Mouse (Mus musculus) embryonic stem cell, embryonic (primary cell): ENCODE results near the gene Cdk10.

Source experiments
- CTCF ChIA-PET, 4 experiments: fragments of 300-600 bp in 2 of 4; fragments of 350-600 bp in 2 of 4; sonication (Branson Sonifier 250); formaldehyde crosslinking; loops; one replicate each; lab custom pipeline; 2022; ENCODE audit warnings: inconsistent platforms in 2 of 4; lab: Charles Lee
- POLR2A ChIA-PET, 4 experiments: fragments of 300-600 bp in 2 of 4; fragments of 350-600 bp in 2 of 4; sonication (Branson Sonifier 250); formaldehyde crosslinking; loops; one replicate each; lab custom pipeline; 2022; ENCODE audit warnings: antibody characterized with exemption in 4 of 4, inconsistent platforms in 1 of 4; lab: Charles Lee

The Cdk10 gene

DNA sequence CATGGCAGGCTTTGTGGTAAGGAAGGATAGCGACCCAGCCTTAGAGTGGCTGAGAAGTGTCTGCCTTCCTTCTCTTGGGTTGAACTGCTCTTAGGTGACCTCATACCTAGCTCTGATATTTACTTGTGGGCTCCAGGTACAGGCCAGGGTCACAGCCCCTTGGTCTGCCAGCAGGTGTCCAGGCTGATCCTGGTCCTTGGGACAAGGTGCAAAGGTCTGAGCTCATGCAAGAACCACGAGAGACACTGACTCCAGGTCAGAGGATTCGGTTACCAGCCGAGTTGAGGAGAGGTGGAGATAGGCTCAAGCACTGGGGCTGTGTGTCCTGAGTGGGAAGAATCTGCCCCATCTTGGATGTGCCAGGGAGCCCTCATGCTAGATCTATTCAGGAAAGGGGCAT is 19.7 kb downstream of the Cdk10 start:
- ChIA-PET CTCF (no interaction called here), POLR2A (interaction anchor here (0.6 to 6.7 kb wide), 7 partner anchors 8 to 1457 kb away, joined by 3 to 53 read pairs (median 4); partner anchors contain the start of genes Spata2l (in 2 of the 4), Vps9d1 (in 1 of the 4) and Zfp276 (in 1 of the 4))

DNA sequence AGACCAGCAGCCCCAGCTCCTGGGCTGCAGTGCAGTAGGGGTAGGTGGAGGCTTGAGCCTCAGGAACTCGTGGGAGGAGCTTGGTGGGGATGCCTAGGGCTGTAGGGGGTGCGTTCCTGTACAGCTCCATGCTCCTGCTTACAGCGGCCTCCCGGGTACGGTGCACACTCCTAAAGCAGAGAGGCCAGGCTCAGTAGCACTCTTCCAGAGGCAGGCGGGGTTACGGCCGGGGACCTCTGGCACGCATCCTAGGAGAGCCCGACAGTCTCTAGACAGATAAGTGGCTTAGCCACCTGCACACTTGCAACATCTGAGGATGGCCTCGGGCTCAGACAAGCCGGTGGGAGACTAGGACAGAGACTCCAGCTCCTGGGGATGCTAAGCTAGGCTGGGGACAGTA is 20.9 kb downstream of the Cdk10 start:
- ChIA-PET CTCF (interaction anchor here in 3 of 4 experiments (0.6 to 1.9 kb wide), 5 partner anchors 12 to 162 kb away, joined by 3 to 7 read pairs (median 4); partner anchors contain the start of gene Mc1r (in 1 of the 3)), POLR2A (interaction anchor here in 3 of 4 experiments (0.6 to 6.7 kb wide), 19 partner anchors 8 to 203 kb away, joined by 3 to 53 read pairs (median 4); partner anchors contain the start of genes Spata2l (in 3 of the 3), Cdk10 (in 2 of the 3), Chmp1a (in 2 of the 3) and Spata33 (in 2 of the 3))

DNA sequence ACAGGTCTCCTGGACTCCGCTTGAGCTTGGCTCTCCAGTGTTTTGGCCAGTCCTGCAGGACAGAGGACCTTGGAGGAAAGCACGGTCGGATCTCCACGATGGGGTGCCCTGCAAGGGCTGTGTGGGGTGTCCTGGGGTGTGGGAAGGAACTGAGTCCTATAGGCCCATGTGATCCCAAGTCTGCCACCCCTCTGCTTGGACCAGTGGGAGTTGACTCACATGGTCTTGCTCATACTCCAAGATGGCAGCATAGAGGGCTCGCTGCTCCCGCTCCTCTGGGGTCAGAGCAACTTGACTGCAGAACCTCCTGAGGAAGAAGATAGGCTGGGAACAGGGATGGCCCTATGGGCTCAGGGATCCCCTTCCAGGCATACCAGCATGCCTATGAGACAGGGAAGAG is 23.1 kb downstream of the Cdk10 start:
- POLR2A ChIA-PET, result interaction anchor here in 1 of 4 experiments (1.3 to 6.7 kb wide), 5 partner anchors 10 to 36 kb away, joined by 3 to 53 read pairs (median 5); partner anchors contain the start of genes Chmp1a, Spata2l and Spata33
- CTCF ChIA-PET, result interaction anchor here in 2 of 4 experiments (1.1 to 1.3 kb wide), 2 partner anchors 14 to 42 kb away, joined by 3 read pairs; no protein-coding TSS in a partner anchor

DNA sequence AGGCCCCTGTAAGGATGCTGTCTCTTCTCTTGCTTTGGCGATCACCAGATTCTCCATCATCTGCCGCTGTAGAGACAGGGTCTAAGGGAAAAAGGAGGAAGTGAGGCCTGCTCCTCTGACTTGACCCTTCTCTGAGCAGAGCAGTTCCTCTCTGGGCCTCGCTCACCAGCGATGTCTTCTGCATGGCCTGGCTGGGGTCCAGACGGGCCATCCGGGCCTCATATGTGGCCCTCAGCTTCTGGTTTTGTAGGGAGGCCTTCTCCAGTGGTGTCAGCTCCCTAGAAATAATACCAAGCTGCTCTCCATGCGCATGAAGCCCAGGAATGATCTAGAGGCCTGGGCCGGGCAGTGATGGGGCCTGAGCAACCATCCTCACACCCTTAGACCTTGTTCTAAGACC is 24.0 kb downstream of the Cdk10 start:
- ChIA-PET CTCF (interaction anchor here in 2 of 4 experiments (1.1 to 1.3 kb wide), 2 partner anchors 15 to 42 kb away, joined by 3 read pairs; no protein-coding TSS in a partner anchor), POLR2A (interaction anchor here in 1 of 4 experiments (1.1 to 6.7 kb wide), 2 partner anchors 15 to 23 kb away, joined by 4 to 53 read pairs; partner anchors contain the start of gene Spata2l)

DNA sequence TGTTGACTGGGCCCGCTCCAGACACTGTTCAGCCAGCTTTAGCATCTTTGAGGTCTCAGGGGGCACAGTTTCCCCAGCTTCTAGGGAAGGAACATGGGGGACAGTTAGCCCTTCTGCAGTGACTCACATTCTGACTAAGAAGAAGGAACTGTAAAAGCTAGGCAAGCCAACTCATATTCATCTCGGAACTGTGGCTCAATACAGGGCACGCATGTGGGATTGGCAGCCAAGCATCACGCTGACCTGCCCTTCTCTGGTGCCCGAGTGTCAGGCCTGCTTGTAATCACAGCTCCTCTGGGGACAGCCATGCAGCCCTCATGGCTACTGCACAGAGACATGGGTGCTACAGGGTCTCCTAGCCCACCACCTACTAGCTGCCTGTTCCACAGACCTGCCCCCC is 26.3 kb downstream of the Cdk10 start:
- CTCF ChIA-PET, result no interaction called here
- POLR2A ChIA-PET, result interaction anchor here in 2 of 4 experiments (1.2 to 1.5 kb wide), 3 partner anchors 13 to 29 kb away, joined by 3 read pairs; no protein-coding TSS in a partner anchor

DNA sequence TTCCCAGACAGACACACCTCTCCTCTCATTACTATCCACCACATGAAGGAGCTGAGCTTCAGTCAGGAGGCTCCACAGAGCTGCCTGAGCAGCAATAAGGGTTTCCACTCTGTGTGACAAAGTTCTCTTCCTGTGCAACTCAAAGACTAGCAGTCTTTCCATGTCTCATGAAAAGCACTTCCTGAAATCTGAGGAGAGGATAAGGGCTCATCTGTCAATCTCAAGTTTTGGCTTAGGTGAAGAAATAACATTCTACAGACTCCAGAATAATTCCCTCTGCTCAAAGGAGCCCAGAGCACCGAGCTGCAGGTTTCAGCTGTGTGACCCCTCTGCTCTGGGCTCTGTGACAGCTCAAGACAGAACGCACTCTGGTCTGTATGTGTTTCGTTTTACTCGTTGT is 28.3 kb downstream of the Cdk10 start:
- CTCF ChIA-PET, result interaction anchor here in 2 of 4 experiments (0.5 to 0.6 kb wide), 2 partner anchors 70 kb away, joined by 3 to 19 read pairs; no protein-coding TSS in a partner anchor
- POLR2A ChIA-PET, result interaction anchor here in 2 of 4 experiments (0.7 to 5.9 kb wide), 13 partner anchors 8 to 207 kb away, joined by 3 to 46 read pairs (median 5); partner anchors contain the start of genes Spata2l (in 2 of the 2), Cdk10 (in 1 of the 2), Chmp1a (in 1 of the 2) and Spata33 (in 1 of the 2)

DNA sequence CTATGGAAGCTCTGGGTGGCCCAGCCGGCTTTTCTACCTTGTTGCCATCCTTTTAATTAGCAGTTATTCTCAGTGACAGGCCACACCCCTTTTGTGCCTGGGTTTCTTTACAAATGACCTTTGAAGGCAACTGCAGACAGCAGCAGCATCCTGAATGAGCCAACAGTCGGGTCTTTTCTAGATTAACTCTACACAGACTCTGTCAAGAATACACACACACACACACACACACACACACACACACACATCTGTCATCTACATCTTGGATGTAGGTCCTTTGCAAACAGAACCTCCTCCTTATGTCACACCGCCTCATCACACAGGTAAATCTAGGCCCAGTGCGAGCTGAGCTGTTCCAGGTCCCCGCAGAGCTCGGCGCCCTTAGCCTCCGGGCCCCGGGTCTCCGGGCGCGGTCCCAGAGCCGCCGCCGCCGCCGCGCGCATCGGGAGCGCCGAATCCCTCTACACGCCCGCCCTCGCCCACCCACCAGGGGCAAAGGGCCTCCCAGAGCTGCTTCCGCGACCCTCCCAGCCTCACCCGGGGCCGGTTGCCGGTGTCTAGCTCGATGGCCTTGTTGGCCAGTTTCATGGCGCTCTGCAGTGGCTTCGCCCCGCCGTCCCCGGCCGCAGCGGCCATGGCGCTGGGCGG is 28.9 kb downstream of the Cdk10 start:
- POLR2A ChIA-PET, result interaction anchor here (0.6 to 5.9 kb wide), 27 partner anchors 9 to 208 kb away, joined by 3 to 46 read pairs (median 4); partner anchors contain the start of genes Spata2l (in 4 of the 4), Cdk10 (in 1 of the 4), Chmp1a (in 1 of the 4) and Spata33 (in 1 of the 4)
- CTCF ChIA-PET, result interaction anchor here in 3 of 4 experiments (0.5 to 1.4 kb wide), 9 partner anchors 18 to 189 kb away, joined by 3 to 19 read pairs (median 3); partner anchors contain the start of gene Mc1r (in 1 of the 3)

DNA sequence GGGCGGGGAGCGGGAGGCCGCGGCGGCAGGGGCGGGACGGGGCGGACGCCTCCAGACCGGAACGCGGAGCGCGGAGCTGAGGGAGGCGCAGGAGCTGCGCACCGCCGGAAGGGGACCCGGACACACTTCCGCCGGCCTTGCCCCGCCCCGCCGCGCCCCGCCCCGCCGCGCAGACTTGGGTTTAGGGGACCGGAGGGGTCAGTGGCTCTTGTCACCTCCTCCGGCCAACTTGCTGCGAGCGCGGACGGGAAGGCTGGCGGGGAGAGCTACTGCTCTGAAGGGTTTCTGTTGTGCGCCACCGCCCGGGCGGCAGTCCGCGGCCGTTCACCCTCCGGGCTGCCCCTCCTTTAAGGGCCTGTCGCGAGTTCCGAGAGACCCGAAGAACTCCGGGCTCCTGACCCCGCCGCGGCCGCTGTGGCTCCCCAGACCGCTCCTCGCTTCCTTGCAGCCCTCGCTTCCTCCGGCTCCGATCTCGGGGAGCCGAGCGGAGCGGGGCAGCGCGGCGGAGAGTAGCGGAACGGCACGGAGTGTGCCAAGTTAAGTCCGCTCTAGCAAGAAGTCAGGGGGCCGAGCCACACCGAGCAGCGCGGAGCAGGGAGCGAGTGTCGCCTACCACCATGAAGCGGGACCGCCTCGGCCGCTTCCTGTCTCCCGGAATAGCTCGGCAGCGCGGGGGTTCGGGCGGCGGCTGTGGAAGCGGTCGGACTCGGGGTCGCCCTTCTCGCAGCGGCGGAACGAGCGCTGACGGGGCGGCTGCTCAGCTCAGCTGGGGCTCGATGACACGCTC is 29.6 kb downstream of the Cdk10 start, which contains the start of the genes Zfp276 and Vps9d1:
Gene Zfp276, plus strand, starts transcription at position 97 of the 787 bp plus-strand sequence.
Gene Vps9d1, minus strand, starts transcription at position 250 of the 787 bp plus-strand sequence.
- CTCF ChIA-PET, result interaction anchor here (0.5 to 1.5 kb wide), 11 partner anchors 17 to 273 kb away, joined by 3 to 10 read pairs (median 3); partner anchors contain the start of gene Mc1r (in 1 of the 4)
- POLR2A ChIA-PET, result interaction anchor here (0.6 to 5.9 kb wide), 33 partner anchors 8 to 962 kb away, joined by 3 to 46 read pairs (median 4); partner anchors contain the start of genes Spata2l (in 4 of the 4), Chmp1a (in 2 of the 4), Spata33 (in 2 of the 4) and Cdk10 (in 1 of the 4)

DNA sequence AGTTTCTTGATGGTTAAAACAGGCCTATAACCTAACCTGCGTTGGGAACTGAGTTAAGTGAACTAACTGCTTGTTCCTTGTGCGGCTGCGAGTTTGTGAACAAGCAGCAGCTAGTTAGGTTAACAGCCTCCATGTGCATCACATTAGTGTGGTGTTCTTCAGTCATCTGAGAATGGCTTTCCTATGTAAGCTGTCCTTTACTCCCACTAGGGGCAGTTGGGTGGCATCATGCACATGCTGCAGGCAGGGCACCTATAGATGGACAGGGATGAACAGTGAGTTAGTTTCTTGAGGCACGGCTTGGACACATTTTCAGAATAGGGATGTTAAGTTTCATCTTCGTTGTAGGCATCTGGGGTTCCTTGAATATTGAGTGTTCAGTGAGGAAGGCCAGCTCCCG is 30.5 kb downstream of the Cdk10 start:
- CTCF ChIA-PET, result interaction anchor here in 3 of 4 experiments (0.6 to 1.7 kb wide), 5 partner anchors 21 to 1356 kb away, joined by 3 to 5 read pairs (median 5); no protein-coding TSS in a partner anchor
- POLR2A ChIA-PET, result interaction anchor here in 3 of 4 experiments (0.6 to 5.9 kb wide), 24 partner anchors 8 to 962 kb away, joined by 3 to 46 read pairs (median 4); partner anchors contain the start of genes Chmp1a (in 2 of the 3), Spata2l (in 2 of the 3), Spata33 (in 2 of the 3) and Cdk10 (in 1 of the 3)

DNA sequence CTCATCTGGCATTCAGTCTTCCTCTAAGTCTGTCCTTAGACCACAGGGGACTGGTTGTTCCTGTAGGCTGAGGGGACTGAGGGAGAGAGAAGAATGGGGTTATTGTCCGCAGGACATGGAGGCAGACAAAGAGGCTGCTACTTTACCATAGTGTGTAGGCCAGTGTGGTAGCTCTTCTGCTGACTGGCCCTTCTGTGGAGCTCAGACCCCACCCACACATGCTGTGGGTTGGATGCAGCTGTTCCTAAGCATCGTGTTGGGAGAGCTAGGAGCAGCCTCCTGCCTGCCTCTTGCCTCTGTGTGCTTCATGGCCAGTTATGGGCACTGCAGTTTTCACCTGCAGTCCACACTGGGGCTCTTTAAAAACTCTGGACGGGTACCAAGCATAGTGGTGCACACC is 32.5 kb downstream of the Cdk10 start:
- CTCF ChIA-PET, result interaction anchor here in 1 of 4 experiments (0.6 to 0.8 kb wide), 2 partner anchors 33 to 172 kb away, joined by 3 read pairs; no protein-coding TSS in a partner anchor
- POLR2A ChIA-PET, result interaction anchor here in 2 of 4 experiments (0.7 to 5.9 kb wide), 5 partner anchors 8 to 33 kb away, joined by 3 to 44 read pairs (median 3); partner anchors contain the start of genes Cdk10 (in 1 of the 2) and Spata2l (in 1 of the 2)

DNA sequence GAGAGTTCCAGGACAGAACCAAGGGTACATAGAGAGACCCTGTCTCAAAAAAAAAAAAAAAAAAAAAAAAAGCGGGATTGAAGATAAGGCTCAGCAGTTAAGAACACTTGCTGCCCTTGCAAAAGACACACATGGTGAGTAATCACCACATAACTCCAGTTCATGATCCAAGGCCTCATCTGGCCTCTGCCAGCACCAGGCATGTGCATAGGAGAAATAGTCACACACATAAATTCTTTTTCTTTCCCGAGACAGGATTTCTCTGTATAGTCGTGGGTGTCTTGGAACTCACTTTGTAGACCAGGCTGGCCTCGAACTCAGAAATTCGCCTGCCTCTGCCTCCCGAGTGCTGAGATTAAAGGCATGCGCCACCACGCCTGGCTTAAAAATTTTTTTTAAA is 33.0 kb downstream of the Cdk10 start:
- ChIA-PET POLR2A (interaction anchor here in 2 of 4 experiments (0.7 to 5.9 kb wide), 5 partner anchors 8 to 25 kb away, joined by 3 to 44 read pairs (median 4); partner anchors contain the start of gene Spata2l (in 1 of the 2)), CTCF (interaction anchor here in 1 of 4 experiments (0.6 to 0.8 kb wide), 2 partner anchors 32 to 172 kb away, joined by 3 read pairs; no protein-coding TSS in a partner anchor)

DNA sequence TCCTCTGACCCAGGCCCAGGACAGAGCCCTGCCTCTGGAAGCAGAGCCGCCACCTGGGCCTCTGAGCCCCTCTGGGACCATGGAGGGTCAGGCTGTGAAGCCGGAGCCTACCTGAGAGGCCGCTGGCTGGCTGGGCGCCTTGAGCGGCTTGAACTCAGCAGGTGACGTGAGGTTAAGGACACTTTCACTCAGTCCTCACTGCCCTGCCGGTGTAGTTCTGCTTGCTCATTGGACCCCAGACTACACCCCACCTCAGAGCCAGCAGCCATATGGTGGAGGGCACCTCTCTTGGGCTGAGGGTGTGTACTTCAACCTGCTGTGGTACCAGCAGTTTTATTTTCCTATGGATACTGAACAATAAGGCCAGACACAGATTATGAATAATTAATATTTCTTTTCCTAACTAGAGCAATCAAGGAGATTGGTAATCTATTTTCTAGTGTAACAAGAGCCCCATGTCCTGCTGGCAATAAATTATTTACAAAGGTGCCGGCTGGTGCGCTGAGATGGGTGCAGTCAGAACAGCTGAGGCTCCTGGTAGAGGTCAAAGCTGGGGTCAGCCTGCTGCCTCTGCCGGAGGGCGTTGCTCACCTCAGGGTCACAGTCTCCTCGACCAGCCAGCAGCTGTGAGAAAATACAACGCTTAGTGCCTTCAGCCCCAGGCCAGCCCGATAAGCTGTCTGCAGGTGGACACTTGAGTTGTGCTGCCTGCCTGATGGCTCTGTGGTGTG is 43.4 kb downstream of the Cdk10 start:
- CTCF ChIA-PET, result interaction anchor here in 2 of 4 experiments (0.5 to 1.6 kb wide), 2 partner anchors 22 to 47 kb away, joined by 4 to 5 read pairs; no protein-coding TSS in a partner anchor
- POLR2A ChIA-PET, result interaction anchor here in 2 of 4 experiments (1.2 to 3.2 kb wide), 6 partner anchors 7 to 34 kb away, joined by 3 to 11 read pairs (median 4); partner anchors contain the start of genes Vps9d1 (in 2 of the 2), Zfp276 (in 2 of the 2) and Spata2l (in 1 of the 2)

DNA sequence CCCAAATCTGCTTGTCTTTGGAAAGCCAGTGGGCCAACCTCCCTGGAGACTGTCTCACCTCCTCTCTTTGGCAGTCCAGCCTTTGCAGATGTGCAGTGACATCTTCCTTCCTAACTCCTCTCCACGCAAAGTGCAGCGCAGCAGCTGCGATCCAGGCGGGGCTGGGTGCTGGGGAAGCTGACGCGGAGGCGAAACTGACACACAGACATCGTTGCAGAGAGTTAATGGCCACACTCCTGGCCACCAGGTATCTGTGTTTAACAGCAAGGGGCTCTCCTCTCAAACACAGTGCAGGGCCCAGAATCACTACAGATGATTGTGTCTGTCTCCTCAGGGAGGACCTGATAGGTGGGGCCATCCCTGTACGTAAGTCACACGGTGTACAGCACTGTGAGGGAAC is 46.5 kb downstream of the Cdk10 start:
- ChIA-PET POLR2A (interaction anchor here in 3 of 4 experiments (0.7 to 3.1 kb wide), 20 partner anchors 10 to 163 kb away, joined by 3 to 16 read pairs (median 3); partner anchors contain the start of genes Vps9d1 (in 2 of the 3), Zfp276 (in 2 of the 3), Chmp1a (in 1 of the 3) and Cpne7 (in 1 of the 3)), CTCF (interaction anchor here (0.6 to 2.4 kb wide), 10 partner anchors 17 to 164 kb away, joined by 3 to 12 read pairs (median 3); partner anchors contain the start of genes Mc1r (in 1 of the 4), Vps9d1 (in 1 of the 4) and Zfp276 (in 1 of the 4))

DNA sequence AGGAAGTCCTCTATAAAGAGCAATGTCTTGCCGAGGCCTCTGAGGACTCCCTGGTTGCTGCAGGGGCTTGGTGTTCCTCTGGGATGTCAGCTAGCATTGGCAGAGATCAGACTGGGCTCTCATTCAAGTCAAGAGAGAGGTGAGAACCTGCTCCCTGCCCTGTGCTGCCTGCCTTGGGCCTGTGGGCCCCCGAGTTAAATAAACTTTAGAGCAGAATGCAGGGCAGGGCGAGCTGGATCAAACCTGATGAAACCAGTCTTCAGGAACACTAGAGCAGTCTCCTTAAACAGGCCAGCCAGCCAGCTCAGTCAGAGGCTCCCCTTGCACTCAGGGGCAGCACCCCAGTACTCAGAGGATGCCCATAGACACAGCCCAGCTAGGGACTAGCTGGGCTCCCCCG is 47.3 kb downstream of the Cdk10 start:
- ChIA-PET CTCF (interaction anchor here (0.6 to 2.4 kb wide), 9 partner anchors 18 to 165 kb away, joined by 3 to 12 read pairs (median 3); partner anchors contain the start of genes Mc1r (in 1 of the 4), Vps9d1 (in 1 of the 4) and Zfp276 (in 1 of the 4)), POLR2A (interaction anchor here in 3 of 4 experiments (0.9 to 3.1 kb wide), 13 partner anchors 10 to 165 kb away, joined by 3 to 16 read pairs (median 3); partner anchors contain the start of genes Vps9d1 (in 2 of the 3), Zfp276 (in 2 of the 3), Chmp1a (in 1 of the 3) and Cpne7 (in 1 of the 3))

DNA sequence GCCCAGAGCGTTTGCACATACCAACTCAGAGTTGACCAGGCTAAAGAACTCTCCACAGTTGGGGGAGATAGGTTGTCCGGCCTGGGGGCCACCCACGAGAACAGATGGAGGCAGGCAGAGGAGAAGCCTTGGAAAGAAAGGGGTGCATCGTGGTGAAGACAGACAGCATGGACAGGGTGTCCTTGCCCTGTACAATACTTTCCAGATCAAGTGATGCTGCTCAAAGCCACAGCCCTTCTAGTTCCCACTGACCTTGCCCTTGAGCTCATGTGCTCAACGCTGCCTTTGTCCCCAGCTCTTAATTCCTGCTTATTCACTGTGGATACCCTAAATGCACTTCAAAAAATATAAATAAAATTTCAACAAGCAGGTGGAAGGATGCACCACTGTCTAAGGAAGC is 49.8 kb downstream of the Cdk10 start:
- ChIA-PET POLR2A (interaction anchor here in 1 of 4 experiments (1.3 to 2.3 kb wide), 4 partner anchors 20 to 49 kb away, joined by 3 to 6 read pairs (median 4); partner anchors contain the start of gene Vps9d1), CTCF (interaction anchor here in 1 of 4 experiments (1.3 to 1.4 kb wide), 2 partner anchors 16 to 72 kb away, joined by 3 read pairs; no protein-coding TSS in a partner anchor)
